8 mouse cellular contexts compared by ENCODE assay signal in the genomic region with DNA sequence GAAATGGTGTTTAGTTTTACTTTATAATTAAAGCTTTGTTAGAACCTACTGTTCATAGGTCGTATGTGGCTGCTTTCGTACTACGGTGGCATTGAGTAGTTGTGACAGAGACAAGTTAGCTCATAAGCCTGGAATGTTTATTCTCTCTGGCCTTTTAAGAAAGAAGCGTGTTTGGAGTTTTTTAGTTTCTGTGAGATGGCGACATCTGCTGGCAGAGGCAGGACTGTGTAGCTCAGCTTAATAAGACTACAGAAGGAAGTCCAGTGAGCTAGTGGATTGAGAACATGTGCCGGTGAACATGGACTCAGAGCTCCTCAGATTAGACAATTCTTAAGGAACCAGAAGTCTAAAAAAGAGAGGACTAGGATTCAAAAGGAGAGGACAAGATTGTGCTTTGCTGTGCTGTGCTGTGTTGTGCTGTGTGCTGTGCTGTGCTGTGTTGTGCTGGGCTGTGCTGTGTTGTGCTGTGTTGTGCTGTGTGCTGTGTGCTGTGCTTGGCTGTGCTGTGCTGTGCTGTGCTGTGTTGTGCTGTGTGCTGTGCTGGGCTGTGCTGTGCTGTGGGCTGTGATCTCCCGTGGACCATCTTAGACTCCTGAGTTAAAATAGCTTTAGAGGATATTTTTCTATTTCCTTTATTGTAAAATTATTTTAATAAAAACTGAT. TPM values are rescaled to one million over a fixed set of nuclear protein-coding genes. Genes with fewer than 3 reads are reported as not detected.
DNase-seq lines count a peak whose midpoint lies in the region; ATAC-seq lines count a peak whose summit lies in the region.

No protein-coding gene starts in this region.

- no peaks in the 10 kb centered on the region for H3K27me3 ChIP-seq in embryonic facial prominence, embryonic 15.5 days
- H3K27me3 ChIP-seq in heart, embryonic 10.5 days (ENCODE audit: insufficient read depth, poor library complexity, severe bottlenecking) = no peaks in the 10 kb centered on the region
- H3K27me3 ChIP-seq in limb, embryonic 13.5 days = no peaks in the 10 kb centered on the region
- H3K27me3 ChIP-seq in midbrain, embryonic 16.5 days (ENCODE audit: control insufficient read depth, insufficient read depth, low read depth, low read length) = no peaks in the 10 kb centered on the region

- H3K4me1 ChIP-seq in embryonic facial prominence, embryonic 15.5 days = no peaks in the 10 kb centered on the region
- H3K4me1 ChIP-seq in heart, embryonic 10.5 days = no peaks in the 10 kb centered on the region
- H3K4me1 ChIP-seq in limb, embryonic 13.5 days = no peaks in the 10 kb centered on the region; the same call in 1 of the 2 replicates
- no peaks in the 10 kb centered on the region for H3K4me1 ChIP-seq in midbrain, embryonic 16.5 days (ENCODE audit: control insufficient read depth, insufficient read depth, low read length)

- 16% methylated on average over 7 of the region's 7 CpGs for WGBS in embryonic facial prominence, embryonic 15.5 days
- WGBS in heart, embryonic 10.5 days = 23% methylated on average over 7 of the region's 7 CpGs
- 21% methylated on average over 7 of the region's 7 CpGs for WGBS in limb, embryonic 13.5 days
- 26% methylated on average over 7 of the region's 7 CpGs for WGBS in midbrain, embryonic 16.5 days

- H3K9me3 ChIP-seq in embryonic facial prominence, embryonic 15.5 days (replicated peaks) = no peaks in the 10 kb centered on the region
- H3K9me3 ChIP-seq in heart, embryonic 10.5 days = no peaks in the 10 kb centered on the region
- no peaks in the 10 kb centered on the region for H3K9me3 ChIP-seq in limb, embryonic 13.5 days
- H3K9me3 ChIP-seq in midbrain, embryonic 16.5 days (replicated peaks; ENCODE audit: control insufficient read depth, low read length, poor library complexity, severe bottlenecking) = no peaks in the 10 kb centered on the region

- no peak overlapping the region for H3K4me3 ChIP-seq in embryonic facial prominence, embryonic 15.5 days (replicated peaks)
- no peak overlapping the region for H3K4me3 ChIP-seq in heart, embryonic 10.5 days
- no peak overlapping the region for H3K4me3 ChIP-seq in limb, embryonic 13.5 days
- no peak overlapping the region for H3K4me3 ChIP-seq in midbrain, embryonic 16.5 days (ENCODE audit: low read depth, low read length)

- H3K9ac ChIP-seq in embryonic facial prominence, embryonic 15.5 days = no peak overlapping the region
- H3K9ac ChIP-seq in limb, embryonic 13.5 days = no peak overlapping the region
- H3K9ac ChIP-seq in midbrain, embryonic 16.5 days (ENCODE audit: low read depth, low read length) = no peak overlapping the region

- DNase-seq in 416B (ENCODE audit: low read depth) = peak; percentile 88
- peak; percentile 22 to 54 for DNase-seq in adrenal gland, postnatal 4 days (ENCODE audit: low spot score in 2 of 2)
- peak; percentile 86 for DNase-seq in heart, embryonic 10.5 days (ENCODE audit: low spot score)
- peak; percentile 81 for DNase-seq in kidney, adult 9 months
- DNase-seq in spleen, postnatal 36 days (ENCODE audit: low spot score in 2 of 2) = peak; percentile 33 to 50

- no peak overlapping the region for H3K27ac ChIP-seq in embryonic facial prominence, embryonic 15.5 days (replicated peaks)
- peak overlapping the region; percentile 9; the same call in 1 of the 2 replicates for H3K27ac ChIP-seq in heart, embryonic 10.5 days
- H3K27ac ChIP-seq in limb, embryonic 13.5 days = no peak overlapping the region
- H3K27ac ChIP-seq in midbrain, embryonic 16.5 days (ENCODE audit: low read length) = no peak overlapping the region

- H3K36me3 ChIP-seq in embryonic facial prominence, embryonic 15.5 days = peaks cover 10% of the 10 kb centered on the region; the same call in 1 of the 2 replicates
- H3K36me3 ChIP-seq in heart, embryonic 10.5 days = peaks cover 43% of the 10 kb centered on the region
- H3K36me3 ChIP-seq in limb, embryonic 13.5 days = peaks cover 16% of the 10 kb centered on the region
- H3K36me3 ChIP-seq in midbrain, embryonic 16.5 days (ENCODE audit: control insufficient read depth, insufficient read depth, low read length) = no peaks in the 10 kb centered on the region

- peak; percentile 77 for ATAC-seq in embryonic facial prominence, embryonic 15.5 days (ENCODE audit: insufficient number of reproducible peaks, low FRiP score, low TSS enrichment, low read depth)
- peak; percentile 77 for ATAC-seq in limb, embryonic 13.5 days (ENCODE audit: low FRiP score, low read depth)
- peak; percentile 86 for ATAC-seq in midbrain, embryonic 16.5 days

- no peak overlapping the region for H3K4me2 ChIP-seq in embryonic facial prominence, embryonic 15.5 days (replicated peaks)
- no peak overlapping the region for H3K4me2 ChIP-seq in limb, embryonic 13.5 days (replicated peaks)
- no peak overlapping the region for H3K4me2 ChIP-seq in midbrain, embryonic 16.5 days (ENCODE audit: low read length)

RNA-seq across cellular contexts. Expression of a gene that starts 9.9 kb away (rescaled TPM):
- 1 to 10 TPM; 8.3 to 9.6 TPM for total RNA-seq in adrenal gland, postnatal 4 days (2021)
- polyA plus RNA-seq in embryonic facial prominence, embryonic 15.5 days (2015; fragmentation: Nextera tagmentation; extraction: Ambion mirVana) = 5.7 and 6.2 TPM in 2 replicates
- 8.3 and 10.2 TPM in 2 replicates for polyA plus RNA-seq in heart, embryonic 10.5 days (2016; fragmentation: Nextera tagmentation; extraction: Ambion mirVana)
- 7.0 TPM in 2 replicates for polyA plus RNA-seq in limb, embryonic 13.5 days (2015; fragmentation: Nextera tagmentation; extraction: Ambion mirVana)
- 3.2 and 3.8 TPM in 2 replicates for polyA plus RNA-seq in midbrain, embryonic 16.5 days (2015; fragmentation: Nextera tagmentation; extraction: Ambion mirVana)

RNA-seq across cellular contexts. Expression of a gene that starts 44.7 kb away (rescaled TPM):
- 10 to 100 TPM; 50.8 to 66.3 TPM for total RNA-seq in adrenal gland, postnatal 4 days (2021)
- polyA plus RNA-seq in embryonic facial prominence, embryonic 15.5 days (2015; fragmentation: Nextera tagmentation; extraction: Ambion mirVana) = 25.0 and 28.1 TPM in 2 replicates
- polyA plus RNA-seq in heart, embryonic 10.5 days (2016; fragmentation: Nextera tagmentation; extraction: Ambion mirVana) = 3.6 and 3.7 TPM in 2 replicates
- polyA plus RNA-seq in limb, embryonic 13.5 days (2015; fragmentation: Nextera tagmentation; extraction: Ambion mirVana) = 7.7 and 9.3 TPM in 2 replicates
- 5.7 and 7.7 TPM in 2 replicates for polyA plus RNA-seq in midbrain, embryonic 16.5 days (2015; fragmentation: Nextera tagmentation; extraction: Ambion mirVana)

RNA-seq across cellular contexts. Expression of a gene that starts 50.6 kb away (rescaled TPM):
- total RNA-seq in adrenal gland, postnatal 4 days (2021) = not detected
- not detected in 2 replicates for polyA plus RNA-seq in embryonic facial prominence, embryonic 15.5 days (2015; fragmentation: Nextera tagmentation; extraction: Ambion mirVana)
- polyA plus RNA-seq in heart, embryonic 10.5 days (2016; fragmentation: Nextera tagmentation; extraction: Ambion mirVana) = 0.55 and 0.57 TPM in 2 replicates
- polyA plus RNA-seq in limb, embryonic 13.5 days (2015; fragmentation: Nextera tagmentation; extraction: Ambion mirVana) = not detected in 2 replicates
- polyA plus RNA-seq in midbrain, embryonic 16.5 days (2015; fragmentation: Nextera tagmentation; extraction: Ambion mirVana) = not detected in 2 replicates

Comparison
In these comparisons a context has a peak if more than half of its experiments do, and no peak if none do; other contexts are left out.
1. DNase-seq: peak in every context shown above with its lines; median percentile 88 in 416B; 86 in heart, embryonic 10.5 days; 81 in kidney, adult 9 months; 42 in spleen, postnatal 36 days; 38 in adrenal gland, postnatal 4 days.